ENCODE assay signal across 9 mouse cellular contexts in the genomic region with DNA sequence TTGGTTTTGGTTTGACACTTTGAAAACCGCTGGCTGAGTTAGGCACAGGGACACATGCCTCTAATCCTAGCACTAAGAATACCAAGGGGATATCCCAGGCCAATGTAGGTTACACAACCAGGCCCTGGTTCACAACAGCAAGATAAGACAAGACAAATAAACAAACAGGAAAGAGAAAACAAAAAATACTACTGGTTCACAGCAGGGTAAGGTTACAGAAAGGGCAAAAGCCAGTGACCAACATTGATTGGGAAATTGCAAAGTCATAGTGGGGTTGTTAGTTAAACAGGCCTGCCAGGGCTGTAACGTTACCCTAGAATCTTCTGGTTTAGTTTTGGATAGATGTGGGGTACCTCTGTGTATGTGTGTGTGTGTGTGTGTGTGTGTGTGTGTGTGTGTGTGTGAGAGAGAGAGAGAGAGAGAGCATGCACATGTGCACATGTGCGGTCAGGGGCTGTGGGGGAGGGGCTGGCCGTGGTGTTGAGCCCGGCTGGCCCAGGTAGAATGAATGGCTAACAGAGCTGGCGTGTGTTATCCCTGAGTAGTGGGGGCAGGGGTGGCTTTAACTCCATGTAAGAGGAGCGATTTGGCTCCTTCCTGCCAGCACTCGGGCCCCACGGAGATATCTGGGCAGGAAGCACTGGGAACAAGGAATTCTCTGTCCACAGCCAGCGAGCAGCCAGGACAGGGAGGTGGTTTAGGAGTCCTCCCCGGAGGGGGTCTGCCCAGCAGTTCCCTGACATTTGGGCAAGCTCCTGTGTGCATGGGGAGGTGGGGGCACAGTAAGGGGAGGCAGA. TPM values are rescaled to one million over a fixed set of nuclear protein-coding genes. Genes with fewer than 3 reads are reported as not detected.
DNase-seq lines count a peak whose midpoint lies in the region; ATAC-seq and TF ChIP-seq lines count a peak whose summit lies in the region.
"Had no signal": no experiment of that assay in that cellular context is flagged by ENCODE, and none has a peak within 500 bp of the region (broad histone marks: within the 10 kb centered on the region; RNA-seq: fewer than 3 reads in every experiment).

No protein-coding gene starts in this region.

- peak; percentile 40 for ATAC-seq in lung, postnatal 0 days
- ATAC-seq in heart, embryonic 11.5 days (replicated peaks; ENCODE audit: insufficient number of reproducible peaks, low FRiP score, low TSS enrichment): peak; percentile 60; the same call in 1 of the 2 replicates
- ATAC-seq in kidney, postnatal 0 days (replicated peaks; ENCODE audit: low FRiP score, low read depth): peak; percentile 69; the same call in 1 of the 2 replicates
- ATAC-seq in stomach, embryonic 15.5 days (ENCODE audit: insufficient read depth, low FRiP score, low read depth): 0 out of 2 replicates have a peak, but pooled peaks have one; percentile 48
- ATAC-seq in activated CD4-positive, CD25-positive, alpha-beta regulatory T cell, adult 4 months: no peak

- DNase-seq in lung, postnatal 0 days (ENCODE audit: low spot score): peak; percentile 33
- no peak for DNase-seq in lung, postnatal 14 days
- DNase-seq in kidney, postnatal 0 days (ENCODE audit: low spot score): no peak
- no peak for DNase-seq in urinary bladder, postnatal 36 days (ENCODE audit: low spot score in 2 of 2)
- no peak for DNase-seq in gastrocnemius, adult 18-20 months (ENCODE audit: low spot score)
- DNase-seq: thymus, postnatal 4 days had no signal

- H3K36me3 ChIP-seq in lung, postnatal 0 days (ENCODE audit: insufficient read depth, low read length): no peaks in the 10 kb centered on the region
- H3K36me3 ChIP-seq in heart, embryonic 11.5 days (ENCODE audit: control insufficient read depth, insufficient read depth, low read length): no peaks in the 10 kb centered on the region
- no peaks in the 10 kb centered on the region for H3K36me3 ChIP-seq in kidney, postnatal 0 days (ENCODE audit: insufficient read depth, low read length)
- no peaks in the 10 kb centered on the region for H3K36me3 ChIP-seq in stomach, embryonic 15.5 days

- no peak overlapping the region for H3K27ac ChIP-seq in lung, postnatal 0 days (ENCODE audit: low read length)
- H3K27ac ChIP-seq in heart, embryonic 11.5 days (ENCODE audit: low read depth, low read length): peak overlapping the region; percentile 62; the same call in 1 of the 2 replicates
- H3K27ac ChIP-seq in kidney, postnatal 0 days: 0 out of 2 replicates have a peak overlapping the region, but pooled peaks have one; percentile 47
- peak overlapping the region; percentile 31; the same call in 1 of the 2 replicates for H3K27ac ChIP-seq in stomach, embryonic 15.5 days

- WGBS in lung, postnatal 0 days: 24% methylated on average over 11 of the region's 11 CpGs
- WGBS in heart, embryonic 11.5 days (ENCODE audit: insufficient replicate concordance): 13% methylated on average over 11 of the region's 11 CpGs
- WGBS in kidney, postnatal 0 days: 27% methylated on average over 11 of the region's 11 CpGs
- 17% methylated on average over 11 of the region's 11 CpGs for WGBS in stomach, embryonic 15.5 days

- H3K9ac ChIP-seq in lung, postnatal 0 days (replicated peaks; ENCODE audit: low read depth): no peak overlapping the region
- 0 out of 2 replicates have a peak overlapping the region, but pooled peaks have one; percentile 34 for H3K9ac ChIP-seq in heart, embryonic 11.5 days (ENCODE audit: low read depth, low read length)
- no peak overlapping the region for H3K9ac ChIP-seq in kidney, postnatal 0 days (ENCODE audit: low read depth, low read length)
- no peak overlapping the region for H3K9ac ChIP-seq in stomach, embryonic 15.5 days

- no peak overlapping the region for H3K4me2 ChIP-seq in lung, postnatal 0 days (replicated peaks; ENCODE audit: low read depth, low read length)
- peak overlapping the region; percentile 20; the same call in 1 of the 2 replicates for H3K4me2 ChIP-seq in heart, embryonic 11.5 days
- no peak overlapping the region for H3K4me2 ChIP-seq in kidney, postnatal 0 days (ENCODE audit: low read length)
- H3K4me2 ChIP-seq in stomach, embryonic 15.5 days: no peak overlapping the region

- H3K27me3 ChIP-seq in lung, postnatal 0 days (replicated peaks; ENCODE audit: insufficient read depth, low read length): no peaks in the 10 kb centered on the region
- H3K27me3 ChIP-seq in heart, embryonic 11.5 days (ENCODE audit: control insufficient read depth, insufficient read depth, low read length): no peaks in the 10 kb centered on the region
- no peaks in the 10 kb centered on the region for H3K27me3 ChIP-seq in kidney, postnatal 0 days (ENCODE audit: insufficient read depth, low read length)
- H3K27me3 ChIP-seq in stomach, embryonic 15.5 days (replicated peaks): no peaks in the 10 kb centered on the region

- H3K9me3 ChIP-seq in lung, postnatal 0 days (ENCODE audit: low read length): no peaks in the 10 kb centered on the region
- H3K9me3 ChIP-seq in heart, embryonic 11.5 days (replicated peaks; ENCODE audit: control insufficient read depth, low read length): no peaks in the 10 kb centered on the region
- H3K9me3 ChIP-seq in kidney, postnatal 0 days (replicated peaks; ENCODE audit: low read length): no peaks in the 10 kb centered on the region
- H3K9me3 ChIP-seq in stomach, embryonic 15.5 days: no peaks in the 10 kb centered on the region

- H3K4me3 ChIP-seq in lung, postnatal 0 days (ENCODE audit: low read depth, low read length): no peak overlapping the region
- no peak overlapping the region for H3K4me3 ChIP-seq in heart, embryonic 11.5 days (ENCODE audit: low read depth, low read length)
- no peak overlapping the region for H3K4me3 ChIP-seq in kidney, postnatal 0 days (replicated peaks; ENCODE audit: low read depth, low read length)
- H3K4me3 ChIP-seq in stomach, embryonic 15.5 days (replicated peaks): no peak overlapping the region

- no peaks in the 10 kb centered on the region for H3K4me1 ChIP-seq in lung, postnatal 0 days (ENCODE audit: insufficient read depth, low read depth, low read length)
- peaks cover 40% of the 10 kb centered on the region for H3K4me1 ChIP-seq in heart, embryonic 11.5 days (ENCODE audit: control insufficient read depth, insufficient read depth, low read length)
- H3K4me1 ChIP-seq in kidney, postnatal 0 days (replicated peaks; ENCODE audit: insufficient read depth, low read length): no peaks in the 10 kb centered on the region
- H3K4me1 ChIP-seq in stomach, embryonic 15.5 days: peaks cover 14% of the 10 kb centered on the region

- no peak for TF ChIP-seq CTCF in lung, postnatal 0 days (IDR thresholded peaks at IDR 0.05)
- TF ChIP-seq CTCF in kidney, postnatal 0 days (IDR thresholded peaks at IDR 0.05; ENCODE audit: low read depth): no peak

- TF ChIP-seq EP300 in lung, postnatal 0 days (IDR thresholded peaks at IDR 0.05): no peak

RNA-seq across cellular contexts. Expression of gene Epb41l1, which starts 19.2 kb away (rescaled TPM):
- polyA plus RNA-seq in lung, postnatal 0 days (2015; fragmentation: Nextera tagmentation; extraction: Ambion mirVana): 1.2 and 1.7 TPM in 2 replicates
- 1.6 and 2.3 TPM in 2 replicates for polyA plus RNA-seq in heart, embryonic 11.5 days (2014; fragmentation: Nextera tagmentation; extraction: Ambion mirVana)
- 1.6 and 2.0 TPM in 2 replicates for polyA plus RNA-seq in kidney, postnatal 0 days (2015; fragmentation: Nextera tagmentation; extraction: Ambion mirVana)
- 3.0 and 3.3 TPM in 2 replicates for polyA plus RNA-seq in stomach, embryonic 15.5 days (2015; fragmentation: Nextera tagmentation; extraction: Ambion mirVana)
- total RNA-seq in gastrocnemius, adult 18-20 months (2021): 1 to 10 TPM; 4.6 to 4.8 TPM
- under 1 TPM; 0.19 to 0.24 TPM for polyA plus RNA-seq in activated CD4-positive, CD25-positive, alpha-beta regulatory T cell, adult 4 months (2017; shearing (Covaris generic))
